Mouse (Mus musculus): ENCODE data around the gene Npsr1. TPM values are rescaled to one million over a fixed set of nuclear protein-coding genes. Genes with fewer than 3 reads are reported as not detected.

The Npsr1 gene
- polyA plus RNA-seq, 1 experiment from 2014 or later = 2.1 TPM

- no peak for TF ChIP-seq CTCF (IDR thresholded peaks at IDR 0.05; ENCODE audit: low read depth)
- Histone ChIP-seq H3K9ac (ENCODE audit: low read depth, low read length) (no peak overlapping the region), H3K9me3 (replicated peaks; ENCODE audit: low read length) (no peaks in the 10 kb centered on the region), H3K4me2 (ENCODE audit: low read length) (no peak overlapping the region), H3K36me3 (ENCODE audit: insufficient read depth, low read length) (no peaks in the 10 kb centered on the region), H3K4me3 (replicated peaks; ENCODE audit: low read depth, low read length) (no peak overlapping the region), H3K27ac (no peak overlapping the region), H3K27me3 (ENCODE audit: insufficient read depth, low read length) (no peaks in the 10 kb centered on the region), H3K4me1 (replicated peaks; ENCODE audit: insufficient read depth, low read length) (no peaks in the 10 kb centered on the region)
- DNase-seq (ENCODE audit: low spot score) = no peak
- no peak for ATAC-seq (replicated peaks; ENCODE audit: low FRiP score, low read depth)
- WGBS = 73% methylated on average over 3 of the region's 3 CpGs
Measured at GRCm38 (mm10) chr9:24282617-24283016, 184.8 kb downstream of the Npsr1 start.

GRCm38 (mm10) chr9:24283071-24283470 lies 185.3 kb downstream of the Npsr1 start:
- Histone ChIP-seq H3K9ac (ENCODE audit: low read depth, low read length) (no peak overlapping the region), H3K4me2 (ENCODE audit: low read length) (no peak overlapping the region), H3K27ac (no peak overlapping the region), H3K4me3 (replicated peaks; ENCODE audit: low read depth, low read length) (no peak overlapping the region), H3K36me3 (ENCODE audit: insufficient read depth, low read length) (no peaks in the 10 kb centered on the region), H3K27me3 (ENCODE audit: insufficient read depth, low read length) (no peaks in the 10 kb centered on the region), H3K9me3 (replicated peaks; ENCODE audit: low read length) (no peaks in the 10 kb centered on the region), H3K4me1 (replicated peaks; ENCODE audit: insufficient read depth, low read length) (no peaks in the 10 kb centered on the region)
- no peak for TF ChIP-seq CTCF (IDR thresholded peaks at IDR 0.05; ENCODE audit: low read depth)
- WGBS = 64% methylated on average over 2 of the region's 2 CpGs
- DNase-seq (ENCODE audit: low spot score) (no peak), ATAC-seq (replicated peaks; ENCODE audit: low FRiP score, low read depth) (no peak)

GRCm38 (mm10) chr9:24283536-24283935 lies 185.7 kb downstream of the Npsr1 start:
- Histone ChIP-seq H3K36me3 (ENCODE audit: insufficient read depth, low read length) (no peaks in the 10 kb centered on the region), H3K27me3 (ENCODE audit: insufficient read depth, low read length) (no peaks in the 10 kb centered on the region), H3K4me2 (ENCODE audit: low read length) (no peak overlapping the region), H3K4me1 (replicated peaks; ENCODE audit: insufficient read depth, low read length) (no peaks in the 10 kb centered on the region), H3K4me3 (replicated peaks; ENCODE audit: low read depth, low read length) (no peak overlapping the region), H3K27ac (no peak overlapping the region), H3K9me3 (replicated peaks; ENCODE audit: low read length) (no peaks in the 10 kb centered on the region), H3K9ac (ENCODE audit: low read depth, low read length) (no peak overlapping the region)
- DNase-seq (ENCODE audit: low spot score) = no peak
- ATAC-seq (replicated peaks; ENCODE audit: low FRiP score, low read depth) = no peak
- TF ChIP-seq CTCF (IDR thresholded peaks at IDR 0.05; ENCODE audit: low read depth) = no peak

- ATAC-seq (replicated peaks; ENCODE audit: low FRiP score, low read depth) = no peak
- Histone ChIP-seq H3K9ac (ENCODE audit: low read depth, low read length) (no peak overlapping the region), H3K27ac (no peak overlapping the region), H3K4me2 (ENCODE audit: low read length) (no peak overlapping the region), H3K4me3 (replicated peaks; ENCODE audit: low read depth, low read length) (no peak overlapping the region), H3K27me3 (ENCODE audit: insufficient read depth, low read length) (no peaks in the 10 kb centered on the region), H3K36me3 (ENCODE audit: insufficient read depth, low read length) (no peaks in the 10 kb centered on the region), H3K4me1 (replicated peaks; ENCODE audit: insufficient read depth, low read length) (no peaks in the 10 kb centered on the region), H3K9me3 (replicated peaks; ENCODE audit: low read length) (no peaks in the 10 kb centered on the region)
- DNase-seq (ENCODE audit: low spot score) = no peak
- WGBS = 86% methylated on average over 5 of the region's 5 CpGs
- TF ChIP-seq CTCF (IDR thresholded peaks at IDR 0.05; ENCODE audit: low read depth) = no peak
Measured at GRCm38 (mm10) chr9:24284239-24285084, 186.7 kb downstream of the Npsr1 start.

GRCm38 (mm10) chr9:24285419-24285818 lies 187.6 kb downstream of the Npsr1 start:
- H3K4me3 ChIP-seq (replicated peaks; ENCODE audit: low read depth, low read length) = no peak overlapping the region
- no peak overlapping the region for H3K27ac ChIP-seq
- H3K36me3 ChIP-seq (ENCODE audit: insufficient read depth, low read length) = no peaks in the 10 kb centered on the region
- no peak for TF ChIP-seq CTCF (IDR thresholded peaks at IDR 0.05; ENCODE audit: low read depth)
- no peaks in the 10 kb centered on the region for H3K27me3 ChIP-seq (ENCODE audit: insufficient read depth, low read length)
- no peak overlapping the region for H3K9ac ChIP-seq (ENCODE audit: low read depth, low read length)
- H3K4me2 ChIP-seq (ENCODE audit: low read length) = no peak overlapping the region
- H3K4me1 ChIP-seq (replicated peaks; ENCODE audit: insufficient read depth, low read length) = no peaks in the 10 kb centered on the region
- no peak for DNase-seq (ENCODE audit: low spot score)
- no peak for ATAC-seq (replicated peaks; ENCODE audit: low FRiP score, low read depth)
- H3K9me3 ChIP-seq (replicated peaks; ENCODE audit: low read length) = no peaks in the 10 kb centered on the region
- 87% methylated on average over 5 of the region's 5 CpGs for WGBS

GRCm38 (mm10) chr9:24291385-24291784 lies 193.6 kb downstream of the Npsr1 start:
- Histone ChIP-seq H3K27me3 (ENCODE audit: insufficient read depth, low read length) (no peaks in the 10 kb centered on the region), H3K27ac (peak overlapping the region; percentile 10; the same call in 1 of the 2 replicates), H3K4me3 (replicated peaks; ENCODE audit: low read depth, low read length) (no peak overlapping the region), H3K9ac (ENCODE audit: low read depth, low read length) (no peak overlapping the region), H3K4me2 (ENCODE audit: low read length) (no peak overlapping the region), H3K36me3 (ENCODE audit: insufficient read depth, low read length) (no peaks in the 10 kb centered on the region), H3K9me3 (replicated peaks; ENCODE audit: low read length) (no peaks in the 10 kb centered on the region), H3K4me1 (replicated peaks; ENCODE audit: insufficient read depth, low read length) (no peaks in the 10 kb centered on the region)
- WGBS = 34% methylated on average over 6 of the region's 6 CpGs
- ATAC-seq (replicated peaks; ENCODE audit: low FRiP score, low read depth) (peak; percentile 68; the same call in 1 of the 2 replicates), DNase-seq (ENCODE audit: low spot score) (peak; percentile 64)
- no peak for TF ChIP-seq CTCF (IDR thresholded peaks at IDR 0.05; ENCODE audit: low read depth)
